Comparison of ENCODE assay signal across 8 mouse cellular contexts in genomic region chr6:115776363-115776762, GRCm38 (mm10). TPM values are rescaled to one million over a fixed set of nuclear protein-coding genes. Genes with fewer than 3 reads are reported as not detected.
A peak's percentile ranks its signal among the peaks of the same experiment; 100 is the strongest.
DNase-seq lines count a peak whose midpoint lies in the region; ATAC-seq and TF ChIP-seq lines count a peak whose summit lies in the region.
"Had no signal": no experiment of that assay in that cellular context is flagged by ENCODE, and none has a peak within 500 bp of the region (broad histone marks: within the 10 kb centered on the region; RNA-seq: fewer than 3 reads in every experiment).

No protein-coding gene starts in this region.

- ATAC-seq in forebrain, postnatal 0 days = no peak
- no peak for ATAC-seq in liver, embryonic 13.5 days (ENCODE audit: low read depth)

- no peaks in the 10 kb centered on the region for H3K27me3 ChIP-seq in forebrain, postnatal 0 days (ENCODE audit: insufficient read depth, low read length)
- H3K27me3 ChIP-seq in liver, embryonic 13.5 days = no peaks in the 10 kb centered on the region
- H3K27me3 ChIP-seq: megakaryocyte, embryonic 14.5 days had no signal

- H3K36me3 ChIP-seq in forebrain, postnatal 0 days (ENCODE audit: insufficient read depth) = peaks cover 12% of the 10 kb centered on the region
- peaks cover 7% of the 10 kb centered on the region for H3K36me3 ChIP-seq in liver, embryonic 13.5 days

- H3K9ac ChIP-seq in forebrain, postnatal 0 days = no peak overlapping the region
- no peak overlapping the region for H3K9ac ChIP-seq in liver, embryonic 13.5 days

- TF ChIP-seq CTCF in forebrain, postnatal 0 days (IDR thresholded peaks at IDR 0.05; ENCODE audit: low read depth) = no peak

- peaks cover 22% of the 10 kb centered on the region; the same call in 1 of the 2 replicates for H3K4me1 ChIP-seq in forebrain, postnatal 0 days (ENCODE audit: insufficient read depth)
- peaks cover 35% of the 10 kb centered on the region for H3K4me1 ChIP-seq in liver, embryonic 13.5 days (replicated peaks)

- no peaks in the 10 kb centered on the region for H3K9me3 ChIP-seq in forebrain, postnatal 0 days (ENCODE audit: low read length)
- H3K9me3 ChIP-seq in liver, embryonic 13.5 days (replicated peaks) = no peaks in the 10 kb centered on the region
- H3K9me3 ChIP-seq: megakaryocyte, embryonic 14.5 days had no signal

- WGBS in forebrain, postnatal 0 days = 60% methylated on average over 9 of the region's 9 CpGs
- WGBS in liver, embryonic 13.5 days (ENCODE audit: insufficient replicate concordance) = 47% methylated on average over 9 of the region's 9 CpGs

- no peak overlapping the region for H3K4me3 ChIP-seq in forebrain, postnatal 0 days (ENCODE audit: low read depth, low read length)
- no peak overlapping the region for H3K4me3 ChIP-seq in liver, embryonic 13.5 days (replicated peaks)

- H3K4me2 ChIP-seq in forebrain, postnatal 0 days (ENCODE audit: low read depth) = peak overlapping the region; percentile 85; the same call in 1 of the 2 replicates
- H3K4me2 ChIP-seq in liver, embryonic 13.5 days = peak overlapping the region; percentile 87

- peak; percentile 26 for DNase-seq in lung, postnatal 36 days
- no peak for DNase-seq in lung, adult 18-20 months
- no peak for DNase-seq in forebrain, postnatal 0 days
- DNase-seq in liver, embryonic 13.5 days = no peak
- no peak for DNase-seq in frontal cortex, postnatal 36 days (ENCODE audit: low spot score in 2 of 2)
- no peak for DNase-seq in adrenal gland, postnatal 25 days
- no peak for DNase-seq in kidney, postnatal 10 days

- no peak overlapping the region for H3K27ac ChIP-seq in forebrain, postnatal 0 days (ENCODE audit: low read depth, low read length)
- H3K27ac ChIP-seq in liver, embryonic 13.5 days = no peak overlapping the region

RNA-seq across cellular contexts. Expression of gene Cand2, which starts 2.0 kb away (rescaled TPM):
- 5.2 and 6.6 TPM in 2 replicates for total RNA-seq in forebrain, postnatal 0 days (2014; rRNA removed)
- 2.9 and 4.2 TPM in 2 replicates for polyA plus RNA-seq in forebrain, postnatal 0 days (2015; fragmentation: Nextera tagmentation; extraction: Ambion mirVana)
- 3.3 and 4.3 TPM in 2 replicates for polyA plus RNA-seq in liver, embryonic 13.5 days (2015; fragmentation: Nextera tagmentation; extraction: Ambion mirVana)
- total RNA-seq in adrenal gland, postnatal 25 days (2021) = 11.2 and 14.1 TPM in 2 replicates

RNA-seq across cellular contexts. Expression of gene Tmem40, which starts 14.2 kb away (rescaled TPM):
- total RNA-seq in forebrain, postnatal 0 days (2014; rRNA removed) = 0.38 and 1.4 TPM in 2 replicates
- 0.73 and 1.1 TPM in 2 replicates for polyA plus RNA-seq in forebrain, postnatal 0 days (2015; fragmentation: Nextera tagmentation; extraction: Ambion mirVana)
- polyA plus RNA-seq in liver, embryonic 13.5 days (2015; fragmentation: Nextera tagmentation; extraction: Ambion mirVana) = 28.3 and 29.9 TPM in 2 replicates
- not detected in 2 replicates for total RNA-seq in adrenal gland, postnatal 25 days (2021)

RNA-seq across cellular contexts. Expression of gene Rpl32, which starts 32.2 kb away (rescaled TPM):
- 1,524 and 2,855 TPM in 2 replicates for total RNA-seq in forebrain, postnatal 0 days (2014; rRNA removed)
- polyA plus RNA-seq in forebrain, postnatal 0 days (2015; fragmentation: Nextera tagmentation; extraction: Ambion mirVana) = 1,212 and 1,517 TPM in 2 replicates
- 1,700 and 1,736 TPM in 2 replicates for polyA plus RNA-seq in liver, embryonic 13.5 days (2015; fragmentation: Nextera tagmentation; extraction: Ambion mirVana)
- total RNA-seq in adrenal gland, postnatal 25 days (2021) = 1,141 and 1,199 TPM in 2 replicates
